Mouse (Mus musculus): ENCODE measurements around the gene Fam219a. TPM values are rescaled to one million over a fixed set of nuclear protein-coding genes. Genes with fewer than 3 reads are reported as not detected.

Fam219a gene
- polyA plus RNA-seq, 1 experiment from 2014 or later = 8.3 TPM

- DNase-seq (ENCODE audit: low spot score) = no peak
- H3K9me3 ChIP-seq = no peaks in the 10 kb centered on the region
- H3K36me3 ChIP-seq = 0 out of 2 replicates have a peak, but pooled peaks cover 10% of the 10 kb centered on the region
- H3K4me1 ChIP-seq (replicated peaks) = peaks cover 10% of the 10 kb centered on the region
- H3K27ac ChIP-seq = no peak overlapping the region
- H3K27me3 ChIP-seq (ENCODE audit: insufficient read depth, poor library complexity, severe bottlenecking) = no peaks in the 10 kb centered on the region
- H3K4me3 ChIP-seq = no peak overlapping the region
- WGBS = 91% methylated on average over 8 of the region's 8 CpGs
Measured at GRCm38 (mm10) chr4:41542136-41542535, 27.2 kb downstream of the Fam219a start.

- Histone ChIP-seq H3K27me3 (ENCODE audit: insufficient read depth, poor library complexity, severe bottlenecking) (no peaks in the 10 kb centered on the region), H3K9me3 (no peaks in the 10 kb centered on the region), H3K27ac (no peak overlapping the region), H3K36me3 (0 out of 2 replicates have a peak, but pooled peaks cover 10% of the 10 kb centered on the region), H3K4me3 (no peak overlapping the region), H3K4me1 (replicated peaks) (peaks cover 23% of the 10 kb centered on the region)
- whole genome bisulfite sequencing = 80% methylated on average over 5 of the region's 5 CpGs
- no peak for DNase-seq (ENCODE audit: low spot score)
Measured at GRCm38 (mm10) chr4:41534866-41535265, 34.5 kb downstream of the Fam219a start.

GRCm38 (mm10) chr4:41532420-41532819 lies 36.9 kb downstream of the Fam219a start:
- WGBS = 29% methylated on average over 6 of the region's 6 CpGs
- peak; percentile 50 for DNase-seq (ENCODE audit: low spot score)

GRCm38 (mm10) chr4:41527996-41528395 lies 41.3 kb downstream of the Fam219a start:
- Histone ChIP-seq H3K4me3 (no peak overlapping the region), H3K36me3 (no peaks in the 10 kb centered on the region), H3K27ac (peak overlapping the region; percentile 89), H3K4me1 (replicated peaks) (peaks cover 67% of the 10 kb centered on the region), H3K27me3 (ENCODE audit: insufficient read depth, poor library complexity, severe bottlenecking) (no peaks in the 10 kb centered on the region), H3K9me3 (no peaks in the 10 kb centered on the region)
- 27% methylated on average over 8 of the region's 8 CpGs for WGBS
- DNase-seq (ENCODE audit: low spot score) = peak; percentile 40

More at GRCm38 (mm10) chr4:41532420-41532819, 36.9 kb downstream of the Fam219a start:
- H3K27ac ChIP-seq = no peak overlapping the region
- H3K4me1 ChIP-seq (replicated peaks) = peaks cover 42% of the 10 kb centered on the region
- no peak overlapping the region for H3K4me3 ChIP-seq
- no peaks in the 10 kb centered on the region for H3K9me3 ChIP-seq
- 0 out of 2 replicates have a peak, but pooled peaks cover 2% of the 10 kb centered on the region for H3K36me3 ChIP-seq
- no peaks in the 10 kb centered on the region for H3K27me3 ChIP-seq (ENCODE audit: insufficient read depth, poor library complexity, severe bottlenecking)

GRCm38 (mm10) chr4:41527076-41527475 lies 42.3 kb downstream of the Fam219a start:
- Histone ChIP-seq H3K9me3 (no peaks in the 10 kb centered on the region), H3K4me1 (replicated peaks) (peaks cover 67% of the 10 kb centered on the region), H3K36me3 (no peaks in the 10 kb centered on the region), H3K27me3 (ENCODE audit: insufficient read depth, poor library complexity, severe bottlenecking) (peaks cover 5% of the 10 kb centered on the region; the same call in 1 of the 2 replicates), H3K27ac (peak overlapping the region; percentile 89), H3K4me3 (peak overlapping the region; percentile 23; the same call in 1 of the 2 replicates)
- DNase-seq (ENCODE audit: low spot score) = peak; percentile 63
- 18% methylated on average over 13 of the region's 13 CpGs for WGBS

GRCm38 (mm10) chr4:41526553-41526952 lies 42.8 kb downstream of the Fam219a start:
- Histone ChIP-seq H3K4me1 (replicated peaks) (peaks cover 67% of the 10 kb centered on the region), H3K4me3 (peak overlapping the region; percentile 23; the same call in 1 of the 2 replicates), H3K27ac (peak overlapping the region; percentile 89), H3K36me3 (peaks cover 2% of the 10 kb centered on the region; the same call in 1 of the 2 replicates), H3K9me3 (no peaks in the 10 kb centered on the region), H3K27me3 (ENCODE audit: insufficient read depth, poor library complexity, severe bottlenecking) (peaks cover 11% of the 10 kb centered on the region; the same call in 1 of the 2 replicates)
- 42% methylated on average over 7 of the region's 7 CpGs for WGBS
- DNase-seq (ENCODE audit: low spot score) = no peak

GRCm38 (mm10) chr4:41524829-41525228 lies 44.5 kb downstream of the Fam219a start:
- Histone ChIP-seq H3K4me3 (no peak overlapping the region), H3K4me1 (replicated peaks) (peaks cover 50% of the 10 kb centered on the region), H3K36me3 (peaks cover 13% of the 10 kb centered on the region), H3K27me3 (ENCODE audit: insufficient read depth, poor library complexity, severe bottlenecking) (peaks cover 20% of the 10 kb centered on the region; the same call in 1 of the 2 replicates), H3K27ac (no peak overlapping the region; the same call in 1 of the 2 replicates), H3K9me3 (no peaks in the 10 kb centered on the region)
- no peak for DNase-seq (ENCODE audit: low spot score)
- WGBS = 78% methylated on average over 9 of the region's 9 CpGs

- no peak overlapping the region for H3K4me3 ChIP-seq
- H3K27ac ChIP-seq = no peak overlapping the region
- H3K27me3 ChIP-seq (ENCODE audit: insufficient read depth, poor library complexity, severe bottlenecking) = peaks cover 26% of the 10 kb centered on the region; the same call in 1 of the 2 replicates
- no peaks in the 10 kb centered on the region for H3K9me3 ChIP-seq
- WGBS = 78% methylated on average over 7 of the region's 7 CpGs
- peaks cover 45% of the 10 kb centered on the region for H3K4me1 ChIP-seq (replicated peaks)
- peaks cover 21% of the 10 kb centered on the region for H3K36me3 ChIP-seq
- no peak for DNase-seq (ENCODE audit: low spot score)
Measured at GRCm38 (mm10) chr4:41523839-41524238, 45.5 kb downstream of the Fam219a start.

- WGBS = 54% methylated on average over 5 of the region's 5 CpGs
- DNase-seq (ENCODE audit: low spot score) = peak; percentile 21
- peaks cover 28% of the 10 kb centered on the region for H3K36me3 ChIP-seq
- no peak overlapping the region for H3K27ac ChIP-seq
- H3K4me1 ChIP-seq (replicated peaks) = peaks cover 34% of the 10 kb centered on the region
- no peak overlapping the region for H3K4me3 ChIP-seq
- no peaks in the 10 kb centered on the region for H3K9me3 ChIP-seq
- peaks cover 26% of the 10 kb centered on the region; the same call in 1 of the 2 replicates for H3K27me3 ChIP-seq (ENCODE audit: insufficient read depth, poor library complexity, severe bottlenecking)
Measured at GRCm38 (mm10) chr4:41522788-41523187, 46.5 kb downstream of the Fam219a start.

GRCm38 (mm10) chr4:41522136-41522535 lies 47.2 kb downstream of the Fam219a start:
- H3K27ac ChIP-seq = no peak overlapping the region

GRCm38 (mm10) chr4:41520641-41521040 lies 48.7 kb downstream of the Fam219a start:
- no peak overlapping the region for H3K27ac ChIP-seq
- no peaks in the 10 kb centered on the region for H3K9me3 ChIP-seq
- peaks cover 13% of the 10 kb centered on the region for H3K4me1 ChIP-seq (replicated peaks)
- H3K36me3 ChIP-seq = peaks cover 28% of the 10 kb centered on the region
- DNase-seq (ENCODE audit: low spot score) = no peak
- no peak overlapping the region for H3K4me3 ChIP-seq
- WGBS = 43% methylated on average over 14 of the region's 14 CpGs
- H3K27me3 ChIP-seq (ENCODE audit: insufficient read depth, poor library complexity, severe bottlenecking) = peaks cover 26% of the 10 kb centered on the region; the same call in 1 of the 2 replicates

More at GRCm38 (mm10) chr4:41522136-41522535, 47.2 kb downstream of the Fam219a start:
- no peak overlapping the region for H3K4me3 ChIP-seq
- DNase-seq (ENCODE audit: low spot score) = no peak
- H3K27me3 ChIP-seq (ENCODE audit: insufficient read depth, poor library complexity, severe bottlenecking) = peaks cover 26% of the 10 kb centered on the region; the same call in 1 of the 2 replicates
- 82% methylated on average over 6 of the region's 6 CpGs for whole genome bisulfite sequencing
- peaks cover 28% of the 10 kb centered on the region for H3K4me1 ChIP-seq (replicated peaks)
- peaks cover 28% of the 10 kb centered on the region for H3K36me3 ChIP-seq
- H3K9me3 ChIP-seq = no peaks in the 10 kb centered on the region

GRCm38 (mm10) chr4:41519195-41519594 lies 50.1 kb downstream of the Fam219a start:
- Histone ChIP-seq H3K4me3 (no peak overlapping the region), H3K36me3 (peaks cover 28% of the 10 kb centered on the region), H3K4me1 (replicated peaks) (peaks cover 5% of the 10 kb centered on the region; the same call in 1 of the 2 replicates), H3K27me3 (ENCODE audit: insufficient read depth, poor library complexity, severe bottlenecking) (peaks cover 26% of the 10 kb centered on the region; the same call in 1 of the 2 replicates), H3K27ac (no peak overlapping the region), H3K9me3 (no peaks in the 10 kb centered on the region)
- no peak for DNase-seq (ENCODE audit: low spot score)
- 92% methylated on average over 5 of the region's 5 CpGs for WGBS

- Histone ChIP-seq H3K27me3 (ENCODE audit: insufficient read depth, poor library complexity, severe bottlenecking) (peaks cover 26% of the 10 kb centered on the region; the same call in 1 of the 2 replicates), H3K4me1 (replicated peaks) (peaks cover 10% of the 10 kb centered on the region; the same call in 1 of the 2 replicates), H3K36me3 (peaks cover 28% of the 10 kb centered on the region), H3K27ac (no peak overlapping the region), H3K9me3 (no peaks in the 10 kb centered on the region), H3K4me3 (no peak overlapping the region)
- 80% methylated on average over 7 of the region's 7 CpGs for WGBS
- no peak for DNase-seq (ENCODE audit: low spot score)
Measured at GRCm38 (mm10) chr4:41518349-41518748, 51.0 kb downstream of the Fam219a start.
